Mouse (Mus musculus): Measurements from ENCODE around the gene Sorl1.

DNA sequence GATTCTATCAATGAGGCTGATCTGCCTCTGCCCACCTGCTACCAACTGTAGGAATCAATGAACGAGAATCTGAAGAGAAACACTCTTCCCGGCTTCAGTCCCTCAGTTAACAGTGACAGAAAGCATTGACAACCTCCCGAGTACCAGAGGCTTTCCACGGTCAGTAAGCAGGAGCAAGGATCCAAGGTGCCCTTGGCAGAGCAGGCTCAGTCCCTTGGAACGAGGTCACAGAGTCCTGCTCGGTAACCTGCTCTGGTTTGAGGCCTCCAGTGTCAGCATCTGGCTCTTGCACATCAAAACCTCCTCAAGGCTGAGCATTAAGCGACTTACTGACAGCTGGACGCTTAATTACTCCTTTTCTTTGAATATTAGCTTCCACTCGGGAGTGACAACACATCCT, 43.4 kb downstream of the Sorl1 start:
- no peak for TF ChIP-seq POLR2A (IDR thresholded peaks at IDR 0.05; ENCODE audit: insufficient read length, low read depth)
- no peak for TF ChIP-seq USF1 (IDR thresholded peaks at IDR 0.05; ENCODE audit: low read depth)
- no peak for TF ChIP-seq E2F4 (IDR thresholded peaks at IDR 0.05; ENCODE audit: insufficient read depth)
- no peak for TF ChIP-seq CEBPB (IDR thresholded peaks at IDR 0.05; ENCODE audit: insufficient read depth, poor library complexity, severe bottlenecking)
- no peak for TF ChIP-seq REST (IDR thresholded peaks at IDR 0.05; ENCODE audit: insufficient read depth, insufficient read length)

Data from myocyte (in vitro differentiated cells).